Mouse (Mus musculus): ENCODE measurements around the gene Lcmt1. TPM values are rescaled to one million over a fixed set of nuclear protein-coding genes. Genes with fewer than 3 reads are reported as not detected.

The Lcmt1 gene
- polyA plus RNA-seq (2014; fragmentation: Nextera tagmentation; extraction: Ambion mirVana) = 40.1 and 45.6 TPM in 2 replicates

DNA sequence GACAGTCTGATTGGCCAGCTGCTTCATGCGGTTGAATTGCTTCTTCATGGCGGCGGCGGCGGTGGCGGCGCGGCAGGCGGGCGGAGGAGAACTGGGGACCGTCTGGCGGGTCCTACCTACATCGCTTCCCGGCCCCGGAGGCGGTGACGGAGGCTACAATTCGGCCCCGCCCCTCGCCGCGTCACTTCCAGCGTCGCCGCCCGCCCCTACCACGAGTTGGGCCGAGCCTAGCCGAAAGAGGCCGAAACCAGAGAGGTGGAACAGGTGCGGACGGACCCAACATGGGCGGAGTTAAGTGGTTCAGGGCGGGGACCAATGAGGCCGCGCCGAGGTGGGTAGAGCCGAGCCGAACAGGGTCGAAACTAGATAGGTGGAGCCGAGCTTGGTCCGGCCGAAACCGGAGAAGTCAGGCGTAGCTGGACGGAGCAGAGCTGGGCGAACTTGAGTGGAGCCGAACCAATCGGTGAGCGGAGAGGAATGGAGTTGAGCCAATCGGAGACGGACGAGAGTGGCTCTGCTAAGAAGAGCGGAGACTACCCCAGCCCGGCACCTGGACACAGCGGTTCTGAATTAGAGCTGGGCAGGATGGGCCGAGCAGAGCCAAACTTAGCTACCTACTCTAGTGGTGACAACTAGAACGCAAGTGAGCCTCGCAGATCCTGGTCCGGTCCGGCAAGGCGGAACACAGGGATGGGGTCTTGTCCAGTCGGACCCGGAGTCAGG is at the start of gene Lcmt1, which contains the start of gene Arhgap17:
Gene Lcmt1, plus strand, starts transcription at position 26 of the 723 bp plus-strand sequence.
Gene Arhgap17, minus strand, starts transcription at position 157 of the 723 bp plus-strand sequence.
- Histone ChIP-seq H3K4me1 (ENCODE audit: control insufficient read depth, insufficient read depth, low read length) (peaks cover 12% of the 10 kb centered on the region), H3K27me3 (replicated peaks; ENCODE audit: control insufficient read depth, insufficient read depth, low read length) (no peaks in the 10 kb centered on the region)
- under 1% methylated on average over 34 of the region's 64 CpGs for WGBS

DNA sequence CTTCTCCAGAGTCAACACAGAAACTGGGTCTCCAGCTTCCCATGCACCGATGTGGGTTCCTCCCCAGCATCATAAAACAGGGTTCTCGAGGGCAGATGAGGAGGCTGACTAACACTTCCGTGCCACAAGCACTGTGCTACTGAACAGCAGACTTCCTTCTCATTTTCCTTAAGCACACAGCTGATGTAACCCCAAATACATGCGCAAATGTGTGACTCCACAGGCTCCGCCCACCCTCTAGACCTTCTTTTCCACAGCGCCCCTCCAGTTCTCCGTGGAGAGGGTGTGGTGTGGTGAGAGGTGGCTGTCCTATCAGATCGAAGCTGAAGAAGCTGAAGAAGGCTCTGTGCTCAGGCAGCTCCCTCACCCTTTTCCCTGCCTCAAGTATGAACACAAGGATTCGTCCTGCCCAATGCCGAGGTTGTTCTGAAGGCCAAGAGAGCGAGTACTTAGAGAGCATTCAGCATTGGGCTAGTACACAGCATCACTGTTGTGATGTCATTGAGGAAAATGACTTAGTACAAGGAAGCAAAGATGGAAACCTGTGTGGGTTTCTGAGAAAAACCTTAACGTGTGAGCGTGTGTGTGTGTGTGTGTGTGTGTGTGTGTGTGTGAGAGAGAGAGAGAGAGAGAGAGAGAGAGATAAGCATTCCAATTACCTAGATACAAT is 47.0 kb upstream of the Lcmt1 start:
- no peak overlapping the region for H3K9ac ChIP-seq (ENCODE audit: low read depth, low read length)
- no peak overlapping the region for H3K4me3 ChIP-seq (ENCODE audit: low read depth, low read length)
- DNase-seq (ENCODE audit: low spot score) (no peak), ATAC-seq (ENCODE audit: low read depth) (no peak)
- no peak overlapping the region for H3K4me2 ChIP-seq (ENCODE audit: low read depth, low read length)
- H3K9me3 ChIP-seq (ENCODE audit: control insufficient read depth, low read length) = no peaks in the 10 kb centered on the region
- no peaks in the 10 kb centered on the region for H3K4me1 ChIP-seq (ENCODE audit: control insufficient read depth, insufficient read depth, low read length)
- H3K36me3 ChIP-seq (ENCODE audit: control insufficient read depth, insufficient read depth, low read length) = peaks cover 64% of the 10 kb centered on the region
- WGBS = 86% methylated on average over 13 of the region's 13 CpGs
- no peaks in the 10 kb centered on the region for H3K27me3 ChIP-seq (replicated peaks; ENCODE audit: control insufficient read depth, insufficient read depth, low read length)
- H3K27ac ChIP-seq (replicated peaks; ENCODE audit: low read depth, low read length) = no peak overlapping the region

More for the DNA sequence above, at the start of gene Lcmt1, which contains the start of gene Arhgap17:
- H3K9me3 ChIP-seq (ENCODE audit: control insufficient read depth, low read length) = no peaks in the 10 kb centered on the region
- no peaks in the 10 kb centered on the region; the same call in 1 of the 2 replicates for H3K36me3 ChIP-seq (ENCODE audit: control insufficient read depth, insufficient read depth, low read length)
- H3K4me2 ChIP-seq (ENCODE audit: low read depth, low read length) = peak within 1 kb of the TSS; percentile 86
- peak within 1 kb of the TSS; percentile 87 for H3K9ac ChIP-seq (ENCODE audit: low read depth, low read length)
- H3K4me3 ChIP-seq (ENCODE audit: low read depth, low read length) = peak within 1 kb of the TSS; percentile 85
- DNase-seq (ENCODE audit: low spot score) = peak; percentile 97
- H3K27ac ChIP-seq (replicated peaks; ENCODE audit: low read depth, low read length) = peak within 1 kb of the TSS; percentile 91
- ATAC-seq (ENCODE audit: low read depth) = peak; percentile 98

DNA sequence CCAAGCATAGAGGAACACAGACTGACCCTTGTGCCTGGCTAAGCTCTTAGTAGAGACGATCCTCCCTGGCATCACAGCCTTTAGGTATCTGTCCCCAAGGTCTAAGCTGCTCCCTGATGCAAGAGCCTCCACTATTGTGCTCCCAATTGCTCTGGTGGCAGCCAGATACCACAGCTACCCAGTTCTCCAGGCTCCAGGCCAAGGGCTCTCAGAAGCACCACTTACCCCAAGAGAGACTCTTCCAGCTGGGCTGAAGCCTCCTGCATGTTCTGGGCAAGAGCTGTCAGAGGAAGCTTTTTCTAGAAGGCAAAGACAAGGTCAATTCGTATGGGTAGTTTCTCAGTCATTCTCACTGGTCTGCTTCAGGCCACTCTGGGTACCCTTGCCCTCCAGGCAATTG is 46.2 kb upstream of the Lcmt1 start:
- no peak for ATAC-seq (ENCODE audit: low read depth)
- no peak overlapping the region for H3K9ac ChIP-seq (ENCODE audit: low read depth, low read length)
- no peak overlapping the region for H3K4me3 ChIP-seq (ENCODE audit: low read depth, low read length)
- 82% methylated on average over 2 of the region's 2 CpGs for WGBS
- no peaks in the 10 kb centered on the region for H3K4me1 ChIP-seq (ENCODE audit: control insufficient read depth, insufficient read depth, low read length)
- no peaks in the 10 kb centered on the region for H3K9me3 ChIP-seq (ENCODE audit: control insufficient read depth, low read length)
- H3K36me3 ChIP-seq (ENCODE audit: control insufficient read depth, insufficient read depth, low read length) = peaks cover 58% of the 10 kb centered on the region
- DNase-seq (ENCODE audit: low spot score) = no peak
- no peak overlapping the region for H3K4me2 ChIP-seq (ENCODE audit: low read depth, low read length)
- no peaks in the 10 kb centered on the region for H3K27me3 ChIP-seq (replicated peaks; ENCODE audit: control insufficient read depth, insufficient read depth, low read length)
- no peak overlapping the region for H3K27ac ChIP-seq (replicated peaks; ENCODE audit: low read depth, low read length)

GRCm38 (mm10) chr7:123324105-123324504 is 45.5 kb upstream of the Lcmt1 start:
- Histone ChIP-seq H3K4me3 (ENCODE audit: low read depth, low read length) (no peak overlapping the region), H3K9ac (ENCODE audit: low read depth, low read length) (no peak overlapping the region), H3K4me2 (ENCODE audit: low read depth, low read length) (no peak overlapping the region), H3K9me3 (ENCODE audit: control insufficient read depth, low read length) (no peaks in the 10 kb centered on the region), H3K4me1 (ENCODE audit: control insufficient read depth, insufficient read depth, low read length) (no peaks in the 10 kb centered on the region), H3K27ac (replicated peaks; ENCODE audit: low read depth, low read length) (no peak overlapping the region), H3K27me3 (replicated peaks; ENCODE audit: control insufficient read depth, insufficient read depth, low read length) (no peaks in the 10 kb centered on the region), H3K36me3 (ENCODE audit: control insufficient read depth, insufficient read depth, low read length) (peaks cover 51% of the 10 kb centered on the region)
- DNase-seq (ENCODE audit: low spot score) (no peak), ATAC-seq (ENCODE audit: low read depth) (no peak)
- 95% methylated on average over 1 of the region's 1 CpGs for WGBS

DNA sequence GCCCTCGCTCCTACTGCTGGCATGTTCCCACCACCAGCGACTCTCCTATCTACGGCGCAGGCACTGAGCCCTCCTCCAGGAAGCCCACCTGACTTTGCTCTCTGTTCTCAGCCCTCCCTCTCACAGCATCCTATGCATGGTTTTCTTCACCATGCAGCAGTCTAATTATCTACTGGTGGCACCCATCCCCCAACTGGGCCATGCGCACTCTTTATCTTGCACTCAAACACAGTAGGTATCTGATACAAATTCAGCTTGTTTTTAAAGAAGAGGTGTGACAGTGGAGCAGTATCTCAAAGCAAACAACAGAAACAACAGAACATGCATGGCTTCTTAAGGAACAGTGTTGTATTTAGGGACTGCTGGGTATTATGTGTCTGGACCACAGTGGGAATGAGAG is 43.5 kb upstream of the Lcmt1 start:
- Histone ChIP-seq H3K36me3 (ENCODE audit: control insufficient read depth, insufficient read depth, low read length) (peaks cover 36% of the 10 kb centered on the region), H3K4me2 (ENCODE audit: low read depth, low read length) (no peak overlapping the region), H3K27ac (replicated peaks; ENCODE audit: low read depth, low read length) (no peak overlapping the region), H3K4me1 (ENCODE audit: control insufficient read depth, insufficient read depth, low read length) (no peaks in the 10 kb centered on the region), H3K4me3 (ENCODE audit: low read depth, low read length) (no peak overlapping the region), H3K9me3 (ENCODE audit: control insufficient read depth, low read length) (no peaks in the 10 kb centered on the region), H3K27me3 (replicated peaks; ENCODE audit: control insufficient read depth, insufficient read depth, low read length) (no peaks in the 10 kb centered on the region), H3K9ac (ENCODE audit: low read depth, low read length) (no peak overlapping the region)
- WGBS = 92% methylated on average over 5 of the region's 5 CpGs
- DNase-seq (ENCODE audit: low spot score) (no peak), ATAC-seq (ENCODE audit: low read depth) (no peak)

DNA sequence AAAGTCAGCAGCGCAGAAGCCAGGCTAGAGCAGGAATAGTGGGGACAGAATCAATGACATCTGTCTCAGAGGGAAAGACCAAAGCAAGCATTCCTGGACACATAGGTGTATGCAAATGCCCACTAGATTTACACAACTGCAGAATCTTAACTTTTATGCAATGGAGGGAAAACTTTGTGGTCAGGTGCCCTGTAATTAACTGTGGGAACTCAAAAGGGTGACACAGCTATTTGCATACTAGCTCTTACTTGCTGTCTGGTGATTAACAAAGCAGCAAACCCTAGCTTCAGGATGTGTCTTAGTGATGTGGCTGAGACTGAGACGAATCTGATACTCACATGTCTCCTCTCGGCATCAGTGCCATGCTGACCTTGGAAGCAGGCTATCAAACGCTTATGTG is 42.7 kb upstream of the Lcmt1 start:
- no peak for DNase-seq (ENCODE audit: low spot score)

DNA sequence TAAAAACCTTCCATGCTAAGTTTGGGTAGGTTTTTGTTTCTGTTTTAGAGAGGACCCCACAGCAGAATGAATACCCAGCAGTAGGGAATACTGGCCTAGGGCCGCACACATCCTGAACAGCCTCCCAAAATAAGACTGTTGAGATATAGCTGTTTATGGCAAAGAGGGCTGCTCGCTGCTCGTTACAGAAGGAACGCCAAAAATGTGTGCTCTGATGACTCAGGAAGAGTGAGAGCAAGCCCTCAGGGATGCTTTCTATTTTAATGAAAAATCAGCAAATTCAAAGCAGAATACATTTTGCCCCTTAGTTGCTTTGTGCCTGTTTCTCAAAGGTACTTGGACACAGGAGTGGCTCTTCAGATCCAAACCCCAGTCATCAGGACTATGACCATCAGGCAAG is 41.7 kb upstream of the Lcmt1 start:
- 54% methylated on average over 4 of the region's 4 CpGs for WGBS
- Histone ChIP-seq H3K36me3 (ENCODE audit: control insufficient read depth, insufficient read depth, low read length) (peaks cover 20% of the 10 kb centered on the region), H3K9me3 (ENCODE audit: control insufficient read depth, low read length) (no peaks in the 10 kb centered on the region), H3K27ac (replicated peaks; ENCODE audit: low read depth, low read length) (no peak overlapping the region), H3K4me3 (ENCODE audit: low read depth, low read length) (no peak overlapping the region), H3K27me3 (replicated peaks; ENCODE audit: control insufficient read depth, insufficient read depth, low read length) (no peaks in the 10 kb centered on the region), H3K4me1 (ENCODE audit: control insufficient read depth, insufficient read depth, low read length) (no peaks in the 10 kb centered on the region), H3K4me2 (ENCODE audit: low read depth, low read length) (no peak overlapping the region), H3K9ac (ENCODE audit: low read depth, low read length) (no peak overlapping the region)
- no peak for ATAC-seq (ENCODE audit: low read depth)
- peak; percentile 22 for DNase-seq (ENCODE audit: low spot score)

More for the DNA sequence above, 42.7 kb upstream of the Lcmt1 start:
- ATAC-seq (ENCODE audit: low read depth) = no peak
- no peaks in the 10 kb centered on the region for H3K9me3 ChIP-seq (ENCODE audit: control insufficient read depth, low read length)
- no peak overlapping the region for H3K4me2 ChIP-seq (ENCODE audit: low read depth, low read length)
- H3K9ac ChIP-seq (ENCODE audit: low read depth, low read length) = no peak overlapping the region
- H3K27me3 ChIP-seq (replicated peaks; ENCODE audit: control insufficient read depth, insufficient read depth, low read length) = no peaks in the 10 kb centered on the region
- WGBS = 80% methylated on average over 4 of the region's 4 CpGs
- no peak overlapping the region for H3K4me3 ChIP-seq (ENCODE audit: low read depth, low read length)
- no peaks in the 10 kb centered on the region for H3K4me1 ChIP-seq (ENCODE audit: control insufficient read depth, insufficient read depth, low read length)
- H3K27ac ChIP-seq (replicated peaks; ENCODE audit: low read depth, low read length) = no peak overlapping the region
- H3K36me3 ChIP-seq (ENCODE audit: control insufficient read depth, insufficient read depth, low read length) = peaks cover 27% of the 10 kb centered on the region

GRCm38 (mm10) chr7:123330506-123330905 is 39.1 kb upstream of the Lcmt1 start:
- ATAC-seq (ENCODE audit: low read depth) (no peak), DNase-seq (ENCODE audit: low spot score) (no peak)
- no peak overlapping the region for H3K27ac ChIP-seq (replicated peaks; ENCODE audit: low read depth, low read length)
- no peak overlapping the region for H3K9ac ChIP-seq (ENCODE audit: low read depth, low read length)
- 84% methylated on average over 9 of the region's 9 CpGs for WGBS
- H3K36me3 ChIP-seq (ENCODE audit: control insufficient read depth, insufficient read depth, low read length) = peaks cover 11% of the 10 kb centered on the region; the same call in 1 of the 2 replicates
- no peaks in the 10 kb centered on the region for H3K27me3 ChIP-seq (replicated peaks; ENCODE audit: control insufficient read depth, insufficient read depth, low read length)
- H3K4me2 ChIP-seq (ENCODE audit: low read depth, low read length) = no peak overlapping the region
- H3K9me3 ChIP-seq (ENCODE audit: control insufficient read depth, low read length) = no peaks in the 10 kb centered on the region
- no peaks in the 10 kb centered on the region for H3K4me1 ChIP-seq (ENCODE audit: control insufficient read depth, insufficient read depth, low read length)
- no peak overlapping the region for H3K4me3 ChIP-seq (ENCODE audit: low read depth, low read length)

All from embryonic facial prominence, embryonic 14.5 days (tissue).